Mouse (Mus musculus) hindbrain, embryonic 12.5 days (tissue): ENCODE measurements around the gene C1ql1. TPM values are rescaled to one million over a fixed set of nuclear protein-coding genes. Genes with fewer than 3 reads are reported as not detected.

Source experiments
- ATAC-seq: fragments of 200-750 bp; cut with Nextera tagmentation; 2 replicates; pipeline ENCODE4 v1.8.0; 2017; ENCODE audit warnings: moderate TSS enrichment; ENCODE audit not compliant: low FRiP score
- H3K27ac ChIP-seq: fragments of 300-500 bp; sonication (generic); 2 replicates; pipeline ENCODE4 v1.5.1; 2016; ENCODE audit warnings: mild to moderate bottlenecking
- H3K27me3 ChIP-seq: fragments of 300-500 bp; sonication (generic); 2 replicates; pipeline ENCODE4 v1.6.1; 2016; ENCODE audit warnings: mild to moderate bottlenecking
- H3K36me3 ChIP-seq: fragments of 300-500 bp; sonication (generic); 2 replicates; pipeline ENCODE4 v1.6.1; 2016; ENCODE audit warnings: mild to moderate bottlenecking
- H3K4me1 ChIP-seq: fragments of 300-500 bp; sonication (generic); 2 replicates; pipeline ENCODE4 v1.6.1; 2016
- H3K4me2 ChIP-seq: fragments of 300-500 bp; sonication (generic); replicated peaks from 2 replicates; pipeline ENCODE4 v1.6.1; 2016; ENCODE audit warnings: mild to moderate bottlenecking
- H3K4me3 ChIP-seq: fragments of 300-500 bp; sonication (generic); 2 replicates; pipeline ENCODE4 v1.5.1; 2016; ENCODE audit warnings: mild to moderate bottlenecking
- H3K9ac ChIP-seq: fragments of 300-500 bp; sonication (generic); 2 replicates; pipeline ENCODE4 v1.6.1; 2016; ENCODE audit warnings: mild to moderate bottlenecking, moderate library complexity
- H3K9me3 ChIP-seq: fragments of 300-500 bp; sonication (generic); replicated peaks from 2 replicates; pipeline ENCODE4 v1.6.1; 2016; ENCODE audit warnings: mild to moderate bottlenecking
- WGBS: fragments of 180-500 bp; shearing (Covaris S2); methylation state at CpG from one replicate; pipeline ENCODE4 v1.1.7; 2016; 5-methylcytosine and 5-hydroxymethylcytosine counted together
- polyA plus RNA-seq: library from polyadenylated mRNA; unstranded; fragments of >200 nt; fragmentation: Nextera tagmentation; extraction: Ambion mirVana; gene quantifications from 2 replicates; pipeline ENCODE4 v1.2.1, GENCODE M21; 2016

The C1ql1 gene
- polyA plus RNA-seq, result 11.7 and 13.2 TPM in 2 replicates

DNA sequence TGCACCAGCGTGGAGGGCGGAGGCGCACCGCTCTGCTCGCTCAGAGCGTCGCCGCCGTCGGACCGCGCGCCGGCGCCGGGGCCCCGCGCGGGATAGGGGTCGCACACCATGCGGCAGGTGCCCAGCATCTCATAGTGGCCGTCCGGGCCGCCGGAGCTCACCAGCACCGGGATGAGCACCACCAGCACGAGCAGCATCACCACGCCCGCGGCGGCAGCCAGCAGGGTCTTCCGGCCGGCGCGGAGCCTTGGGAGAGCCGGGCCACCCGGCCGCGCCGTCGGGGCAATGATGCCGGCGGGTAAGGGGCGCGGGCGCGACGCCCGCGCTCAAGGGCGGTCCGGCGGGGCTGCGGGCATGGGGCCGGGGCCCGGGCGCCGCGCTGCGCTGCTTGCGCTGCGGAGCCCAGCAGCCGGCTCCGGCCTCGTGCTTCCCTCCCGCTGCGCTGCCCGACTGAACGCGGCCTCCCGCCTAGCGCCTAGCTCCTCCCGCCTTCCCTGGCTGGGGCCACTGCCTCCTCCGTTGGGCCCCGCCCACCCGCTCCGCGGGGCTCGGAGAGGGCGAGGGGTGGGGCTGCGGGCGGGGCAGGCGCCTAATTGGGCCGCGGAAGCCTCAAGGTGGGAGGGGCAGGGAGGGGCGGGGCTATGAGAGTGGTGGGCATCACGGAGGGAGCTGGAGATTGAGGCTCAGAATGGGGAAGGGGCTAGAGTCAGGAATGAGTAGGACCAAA lies at the start of gene C1ql1:
C1ql1 (minus strand) TSS at position 424 of the 727 bp plus-strand sequence.
- peak within 1 kb of the TSS; percentile 67 for H3K4me2 ChIP-seq
- peak; percentile 66 for ATAC-seq
- H3K4me3 ChIP-seq, result peak within 1 kb of the TSS; percentile 43
- H3K27me3 ChIP-seq, result peaks cover 91% of the 10 kb centered on the region
- H3K4me1 ChIP-seq, result peaks cover 41% of the 10 kb centered on the region
- peak within 1 kb of the TSS; percentile 61 for H3K9ac ChIP-seq
- no peaks in the 10 kb centered on the region for H3K9me3 ChIP-seq
- H3K27ac ChIP-seq, result no peak within 1 kb of the TSS
- WGBS, result under 1% methylated on average over 86 of the region's 87 CpGs
- no peaks in the 10 kb centered on the region for H3K36me3 ChIP-seq

DNA sequence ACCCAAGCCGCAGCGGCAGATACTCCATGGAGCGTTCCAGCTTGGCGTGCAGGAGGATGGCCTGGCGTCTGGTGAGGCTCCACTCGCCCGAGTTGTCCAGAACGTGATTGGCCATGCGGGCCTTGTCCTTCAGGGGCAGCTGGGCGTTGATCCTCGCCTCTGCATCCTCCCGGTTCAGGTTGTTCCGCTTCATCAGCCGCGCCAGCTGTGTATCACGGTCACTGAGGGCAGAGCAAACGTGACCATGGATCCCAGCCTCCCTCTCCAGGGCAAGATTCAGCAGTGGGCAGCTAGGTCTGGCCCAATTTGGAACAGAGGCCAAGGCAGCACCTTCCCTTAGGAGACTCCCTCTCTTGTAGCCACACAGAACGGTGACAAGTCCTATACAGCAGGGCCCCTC lies 48.5 kb upstream of the C1ql1 start:
- H3K4me1 ChIP-seq, result peaks cover 57% of the 10 kb centered on the region
- no peak for ATAC-seq
- no peak overlapping the region for H3K4me3 ChIP-seq
- 0 out of 2 replicates have a peak overlapping the region, but pooled peaks have one; percentile 44 for H3K27ac ChIP-seq
- H3K27me3 ChIP-seq, result peaks cover 29% of the 10 kb centered on the region
- 86% methylated on average over 18 of the region's 18 CpGs for WGBS
- H3K36me3 ChIP-seq, result peaks cover 61% of the 10 kb centered on the region
- no peak overlapping the region for H3K9ac ChIP-seq
- H3K4me2 ChIP-seq, result no peak overlapping the region
- no peaks in the 10 kb centered on the region for H3K9me3 ChIP-seq

DNA sequence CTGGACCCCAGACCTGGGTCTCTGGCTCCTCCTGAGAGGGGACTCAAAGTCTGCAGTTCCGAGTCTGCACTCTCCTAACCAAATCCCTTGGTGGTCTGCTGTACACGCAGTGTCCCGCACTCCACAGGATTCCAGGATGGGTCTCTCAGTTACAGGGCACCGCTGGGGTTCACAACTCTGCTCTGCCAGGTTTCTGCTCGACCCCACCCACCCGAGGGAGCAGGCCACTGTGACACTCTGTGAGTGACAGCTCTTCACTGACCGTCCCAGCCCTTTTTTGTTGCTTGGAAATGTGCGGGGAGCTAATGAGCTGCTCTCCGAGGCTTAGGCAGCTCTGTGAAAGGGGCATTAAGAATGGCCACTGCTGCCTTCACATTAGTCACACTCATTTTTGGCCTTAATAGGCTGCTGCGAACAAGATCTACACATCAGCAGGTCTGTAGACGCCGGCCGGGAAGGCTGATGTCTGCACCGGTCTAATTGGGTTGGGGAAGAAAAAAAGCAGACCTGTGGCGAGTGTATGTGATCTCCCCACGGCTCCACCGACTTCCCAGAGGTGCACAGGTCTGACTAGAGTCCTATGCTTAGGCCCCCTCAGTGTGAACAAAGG lies 47.0 kb upstream of the C1ql1 start:
- Histone ChIP-seq H3K4me3 (no peak overlapping the region), H3K27me3 (peaks cover 43% of the 10 kb centered on the region), H3K9ac (0 out of 2 replicates have a peak overlapping the region, but pooled peaks have one; percentile 14), H3K4me2 (0 out of 2 replicates have a peak overlapping the region, but pooled peaks have one; percentile 5), H3K27ac (peak overlapping the region; percentile 64), H3K9me3 (no peaks in the 10 kb centered on the region), H3K4me1 (peaks cover 50% of the 10 kb centered on the region), H3K36me3 (peaks cover 47% of the 10 kb centered on the region)
- peak; percentile 49 for ATAC-seq
- 32% methylated on average over 17 of the region's 17 CpGs for WGBS

DNA sequence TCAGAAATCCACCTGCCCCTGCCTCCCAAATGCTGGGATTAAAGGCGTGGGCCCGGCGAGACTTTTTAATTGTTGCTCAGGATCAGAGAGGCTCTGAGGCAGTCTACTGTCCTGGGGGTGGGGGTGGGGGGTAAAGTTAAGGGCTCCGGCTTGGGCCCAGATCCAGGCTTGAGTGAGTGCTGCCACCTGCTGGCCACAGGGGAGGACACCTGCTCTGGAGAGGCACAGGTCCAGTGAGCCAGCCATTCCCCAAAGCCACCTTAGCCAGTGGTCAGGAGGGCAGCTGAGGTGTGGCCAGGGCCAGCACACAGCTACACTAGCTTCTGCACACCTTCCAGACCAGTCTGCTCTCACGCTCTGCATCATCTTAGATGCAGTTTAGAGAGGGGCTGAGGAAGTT lies 46.5 kb upstream of the C1ql1 start:
- no peak overlapping the region for H3K9ac ChIP-seq
- H3K9me3 ChIP-seq, result no peaks in the 10 kb centered on the region
- WGBS, result 9% methylated on average over 5 of the region's 5 CpGs
- no peak overlapping the region for H3K4me3 ChIP-seq
- peak; percentile 58 for ATAC-seq
- peaks cover 41% of the 10 kb centered on the region for H3K36me3 ChIP-seq
- H3K4me1 ChIP-seq, result peaks cover 45% of the 10 kb centered on the region
- peaks cover 45% of the 10 kb centered on the region for H3K27me3 ChIP-seq
- H3K4me2 ChIP-seq, result no peak overlapping the region
- no peak overlapping the region; the same call in 1 of the 2 replicates for H3K27ac ChIP-seq

DNA sequence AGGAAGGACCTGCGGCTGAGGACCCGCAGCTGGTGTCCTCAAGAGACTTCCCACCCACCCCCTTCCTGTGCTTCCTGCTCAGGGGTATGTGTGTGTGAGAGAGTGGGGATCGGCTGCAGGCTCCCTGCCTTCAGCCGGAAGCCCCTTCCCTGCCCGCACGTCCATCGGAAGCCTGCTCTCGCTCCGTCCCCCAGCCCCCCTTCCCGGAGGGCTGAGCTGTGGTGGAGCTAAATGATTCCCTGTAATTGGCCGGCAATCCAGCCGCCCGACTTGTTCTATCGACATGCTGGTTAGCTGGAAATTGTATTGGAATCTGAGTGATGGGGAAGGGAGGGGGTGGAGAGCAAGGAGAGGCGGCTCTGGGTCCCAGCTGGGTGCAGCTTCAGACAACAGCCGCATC lies 45.2 kb upstream of the C1ql1 start:
- peaks cover 51% of the 10 kb centered on the region for H3K4me1 ChIP-seq
- peak; percentile 34 for ATAC-seq

DNA sequence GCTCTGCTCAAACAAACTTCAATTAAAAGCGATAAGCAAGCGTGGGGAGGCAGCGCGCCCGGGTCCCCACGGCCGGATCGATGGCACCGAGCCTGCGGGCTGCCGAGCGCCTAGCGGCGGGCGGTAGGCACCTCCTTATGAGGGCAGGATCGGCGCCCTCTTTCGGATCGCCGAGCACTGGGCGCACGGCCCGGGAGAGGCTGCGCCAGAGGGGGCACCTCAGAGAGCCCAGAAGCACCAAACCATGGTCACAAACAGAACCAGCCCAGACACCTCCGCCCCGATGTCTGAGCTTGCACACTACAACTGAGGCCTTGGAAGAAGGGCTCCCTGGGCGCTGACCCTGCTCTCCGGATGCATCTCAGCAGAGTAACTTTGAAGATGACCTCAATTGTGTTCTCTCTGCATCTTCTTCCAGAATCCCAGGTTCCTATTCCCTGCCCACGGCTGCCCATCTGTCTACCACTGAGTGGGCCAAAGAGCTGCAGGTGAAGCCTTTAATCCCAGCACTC lies 43.7 kb upstream of the C1ql1 start:
- Histone ChIP-seq H3K27me3 (peaks cover 50% of the 10 kb centered on the region), H3K9me3 (no peaks in the 10 kb centered on the region), H3K4me2 (peak overlapping the region; percentile 59), H3K4me3 (peak overlapping the region; percentile 30), H3K4me1 (peaks cover 51% of the 10 kb centered on the region), H3K9ac (peak overlapping the region; percentile 46), H3K36me3 (peaks cover 15% of the 10 kb centered on the region), H3K27ac (no peak overlapping the region)
- ATAC-seq, result no peak
- WGBS, result 2% methylated on average over 29 of the region's 29 CpGs

More for the DNA sequence above, 45.2 kb upstream of the C1ql1 start:
- WGBS, result 2% methylated on average over 16 of the region's 16 CpGs
- Histone ChIP-seq H3K27me3 (peaks cover 45% of the 10 kb centered on the region), H3K4me2 (peak overlapping the region; percentile 47), H3K9me3 (no peaks in the 10 kb centered on the region), H3K9ac (peak overlapping the region; percentile 52), H3K4me3 (peak overlapping the region; percentile 21), H3K36me3 (peaks cover 30% of the 10 kb centered on the region), H3K27ac (peak overlapping the region; percentile 63)

DNA sequence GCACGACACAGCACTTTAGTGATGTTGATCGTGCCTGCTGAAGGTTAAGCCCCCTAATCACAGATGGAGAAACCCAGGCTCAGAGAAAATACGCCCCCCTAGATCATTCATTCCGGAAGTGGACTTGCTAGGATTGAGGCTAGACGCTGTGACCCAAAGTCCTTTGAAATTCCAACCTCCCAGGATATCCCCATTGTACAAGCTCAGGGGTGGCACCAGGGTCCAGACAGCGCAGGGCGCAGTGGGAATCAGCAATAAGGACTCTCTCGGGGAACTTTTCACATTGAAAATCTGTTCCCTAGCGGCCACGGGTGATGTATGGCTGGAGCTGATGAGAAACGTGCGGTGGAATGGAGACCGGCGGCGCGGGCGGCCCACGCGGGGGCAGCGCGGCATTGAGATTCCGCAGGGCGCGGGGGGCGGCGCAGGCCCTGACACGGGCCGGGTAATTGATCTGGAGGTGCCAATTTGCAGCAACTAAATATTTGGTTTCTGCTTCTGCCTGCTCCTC lies 43.2 kb upstream of the C1ql1 start:
- WGBS, result 6% methylated on average over 28 of the region's 28 CpGs
- ATAC-seq, result no peak
- no peak overlapping the region for H3K27ac ChIP-seq
- H3K9me3 ChIP-seq, result no peaks in the 10 kb centered on the region
- H3K4me3 ChIP-seq, result peak overlapping the region; percentile 30
- H3K4me2 ChIP-seq, result peak overlapping the region; percentile 59
- peaks cover 50% of the 10 kb centered on the region for H3K27me3 ChIP-seq
- H3K36me3 ChIP-seq, result peaks cover 10% of the 10 kb centered on the region
- peaks cover 55% of the 10 kb centered on the region for H3K4me1 ChIP-seq
- peak overlapping the region; percentile 46 for H3K9ac ChIP-seq

DNA sequence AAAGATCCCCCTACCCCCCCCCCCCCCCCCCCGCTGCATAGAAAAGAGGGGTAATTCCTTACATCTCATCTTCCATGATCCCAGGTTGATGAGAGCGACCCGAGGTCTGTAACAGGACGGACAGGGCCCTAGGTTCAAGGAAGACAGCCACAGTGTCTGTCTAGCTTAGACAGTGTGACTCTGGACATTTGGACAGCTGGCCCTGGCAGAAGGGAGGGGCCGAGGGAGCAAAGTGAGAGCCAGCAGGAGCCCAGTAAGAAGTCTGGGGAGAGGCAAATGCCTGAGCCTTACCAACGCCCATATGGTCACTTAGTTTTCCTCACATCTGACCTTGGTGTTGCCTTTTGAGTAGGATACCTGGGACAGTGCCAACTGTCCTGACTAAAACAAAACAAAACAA lies 38.7 kb upstream of the C1ql1 start:
- no peak overlapping the region for H3K4me3 ChIP-seq
- no peak overlapping the region for H3K27ac ChIP-seq
- 46% methylated on average over 6 of the region's 6 CpGs for WGBS
- ATAC-seq, result no peak
- no peaks in the 10 kb centered on the region for H3K36me3 ChIP-seq
- no peaks in the 10 kb centered on the region for H3K9me3 ChIP-seq
- peaks cover 27% of the 10 kb centered on the region for H3K4me1 ChIP-seq
- H3K9ac ChIP-seq, result no peak overlapping the region
- no peak overlapping the region for H3K4me2 ChIP-seq
- H3K27me3 ChIP-seq, result peaks cover 28% of the 10 kb centered on the region

DNA sequence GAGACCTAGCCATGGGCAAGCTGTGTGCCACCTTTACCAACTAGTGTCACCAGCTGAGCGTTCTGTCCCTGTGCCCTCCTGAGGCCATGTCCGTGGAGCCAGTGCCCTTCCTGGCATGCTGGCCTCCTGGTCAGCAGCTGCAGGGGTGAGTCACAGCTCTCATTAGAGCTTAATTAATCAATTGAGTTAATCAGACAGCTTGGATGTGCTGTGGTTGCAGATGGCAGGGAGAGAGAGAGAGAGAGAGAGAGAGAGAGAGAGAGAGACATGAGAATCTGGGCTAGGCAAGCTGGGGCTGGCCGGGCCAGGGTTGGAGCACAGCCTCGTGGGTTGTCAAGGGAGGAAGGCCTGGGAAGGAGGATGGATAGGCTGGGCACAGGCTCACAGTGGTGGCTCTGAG lies 38.1 kb upstream of the C1ql1 start:
- Histone ChIP-seq H3K36me3 (no peaks in the 10 kb centered on the region), H3K27ac (no peak overlapping the region), H3K9ac (no peak overlapping the region), H3K9me3 (no peaks in the 10 kb centered on the region), H3K4me1 (peaks cover 23% of the 10 kb centered on the region), H3K27me3 (peaks cover 22% of the 10 kb centered on the region), H3K4me3 (no peak overlapping the region), H3K4me2 (no peak overlapping the region)
- no peak for ATAC-seq
- 51% methylated on average over 4 of the region's 4 CpGs for WGBS

DNA sequence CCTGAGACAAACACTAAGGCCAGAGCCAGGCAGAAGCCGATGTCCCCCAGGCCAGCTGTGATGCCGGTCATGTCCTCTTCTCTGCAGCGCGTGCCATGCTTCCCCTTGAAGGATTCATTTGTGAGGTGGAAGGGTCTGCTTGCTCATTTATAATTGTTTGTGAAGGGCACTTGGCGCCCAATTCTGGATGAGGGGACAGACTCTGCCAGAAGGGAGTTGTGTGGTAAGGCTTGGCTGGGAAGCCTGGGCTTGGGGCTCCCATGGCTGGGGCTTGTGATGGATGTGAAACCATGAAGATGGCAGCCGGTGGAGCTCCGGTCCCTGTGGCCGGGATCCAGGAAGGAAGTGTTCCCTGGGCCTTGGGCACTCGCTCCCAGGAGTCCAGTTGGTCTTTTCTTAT lies 37.6 kb upstream of the C1ql1 start:
- H3K9ac ChIP-seq, result no peak overlapping the region
- no peak overlapping the region for H3K4me2 ChIP-seq
- peaks cover 17% of the 10 kb centered on the region for H3K27me3 ChIP-seq
- no peak for ATAC-seq
- no peak overlapping the region for H3K4me3 ChIP-seq
- 85% methylated on average over 9 of the region's 9 CpGs for WGBS
- no peak overlapping the region for H3K27ac ChIP-seq
- no peaks in the 10 kb centered on the region for H3K36me3 ChIP-seq
- no peaks in the 10 kb centered on the region for H3K9me3 ChIP-seq
- H3K4me1 ChIP-seq, result peaks cover 21% of the 10 kb centered on the region

DNA sequence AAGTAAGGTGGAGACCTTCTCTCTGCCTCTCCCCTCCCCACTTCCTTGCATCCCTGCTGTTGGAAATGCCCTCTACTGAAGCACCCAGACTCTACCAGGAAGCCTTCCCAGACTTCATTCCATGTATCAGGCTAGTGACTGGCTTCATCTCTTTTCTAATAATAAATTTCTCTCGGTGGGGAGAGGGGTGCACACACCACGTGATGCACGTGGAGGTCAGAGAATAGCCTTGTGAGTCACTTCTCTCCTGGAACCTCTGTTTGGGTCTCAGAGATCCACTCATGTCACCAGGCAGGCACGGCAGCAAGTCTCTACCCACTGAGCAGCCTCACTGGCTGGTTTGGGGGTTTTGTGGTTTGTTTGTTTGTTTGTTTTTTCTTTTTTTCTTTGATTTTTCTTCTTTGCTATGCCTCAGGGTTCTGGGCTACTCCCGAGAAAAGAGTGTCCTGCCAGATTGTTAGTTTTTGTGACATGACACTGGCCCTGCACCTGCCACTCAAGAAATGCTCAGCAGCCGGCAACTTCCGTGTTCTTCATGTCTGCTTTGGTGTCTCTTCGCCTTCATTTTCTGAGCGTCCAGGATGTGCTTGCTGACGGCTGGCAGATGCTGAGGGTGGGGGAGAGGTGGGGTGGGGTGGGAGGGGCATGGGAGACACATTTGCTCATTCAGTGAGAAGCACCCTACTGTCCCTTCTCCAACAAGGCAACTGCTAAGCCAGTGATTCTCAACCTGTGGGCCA lies 34.8 kb upstream of the C1ql1 start:
- H3K4me2 ChIP-seq, result no peak overlapping the region
- H3K9me3 ChIP-seq, result no peaks in the 10 kb centered on the region
- WGBS, result 58% methylated on average over 10 of the region's 10 CpGs
- no peaks in the 10 kb centered on the region for H3K36me3 ChIP-seq
- H3K27me3 ChIP-seq, result peaks cover 10% of the 10 kb centered on the region
- no peak overlapping the region for H3K4me3 ChIP-seq
- H3K4me1 ChIP-seq, result peaks cover 21% of the 10 kb centered on the region
- H3K9ac ChIP-seq, result no peak overlapping the region
- ATAC-seq, result no peak
- no peak overlapping the region for H3K27ac ChIP-seq
